Mouse (Mus musculus) adrenal gland, adult 8-10 months (tissue): ENCODE results near the gene Ugt1a7c. TPM values are rescaled to one million over a fixed set of nuclear protein-coding genes. Genes with fewer than 3 reads are reported as not detected.
"Not testable (repeated sequence)": the region's sequence is repeated elsewhere in the genome, so short reads cannot be mapped to it uniquely, and the experiment has no call there.

Experiments used
- DNase-seq: peaks from one replicate; pipeline ENCODE4 v3.0.0; 2022
- total RNA-seq, 4 experiments: library from RNA; stranded (reverse); gene quantifications; 2 replicates each; pipeline ENCODE4 v1.2.4; 2022

The Ugt1a7c gene
- total RNA-seq, 4 experiments from 2014 or later: 1.0 to 4.2 (median 3.2) TPM

DNA sequence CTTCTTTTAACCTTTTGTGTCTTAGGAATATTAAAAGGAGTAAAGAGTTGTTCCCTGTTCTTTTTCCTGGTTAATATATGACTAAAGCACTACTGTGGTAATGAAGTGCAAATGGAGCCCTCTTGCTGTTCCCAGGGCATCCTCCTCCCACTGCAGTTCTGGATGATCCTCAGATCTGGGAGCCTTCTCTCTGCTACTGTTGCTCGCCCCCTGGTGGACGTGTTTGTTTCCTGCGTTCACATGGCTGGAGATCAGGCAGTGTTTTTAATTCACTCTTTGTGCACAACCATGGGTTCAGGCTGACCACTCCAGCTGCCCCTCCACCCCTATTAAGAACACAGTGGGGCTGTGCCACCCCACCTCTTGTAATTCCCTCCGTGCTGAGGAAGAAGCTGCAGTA, 25.7 kb downstream of the Ugt1a7c start:
- DNase-seq: not testable (repeated sequence)

DNA sequence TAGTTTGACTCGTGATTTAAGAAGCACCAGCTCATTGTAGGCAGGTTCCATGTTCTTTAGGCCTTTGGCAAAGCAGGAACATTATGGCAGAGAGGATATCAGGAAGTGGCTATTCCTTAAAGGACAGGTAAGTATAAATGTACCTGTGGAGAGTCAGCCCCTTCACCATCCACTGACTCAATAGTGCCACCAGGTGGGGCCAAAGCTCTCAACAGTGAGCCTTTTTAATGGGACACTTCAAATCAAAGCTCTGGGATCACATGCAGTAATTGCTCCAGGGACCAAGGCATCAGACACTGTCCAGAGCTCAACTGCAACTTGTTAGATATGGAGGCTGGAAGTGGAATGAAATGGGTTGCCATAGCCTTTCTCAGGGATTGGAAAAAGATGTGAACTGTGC, 26.7 kb downstream of the Ugt1a7c start:
- DNase-seq: not testable (repeated sequence)

DNA sequence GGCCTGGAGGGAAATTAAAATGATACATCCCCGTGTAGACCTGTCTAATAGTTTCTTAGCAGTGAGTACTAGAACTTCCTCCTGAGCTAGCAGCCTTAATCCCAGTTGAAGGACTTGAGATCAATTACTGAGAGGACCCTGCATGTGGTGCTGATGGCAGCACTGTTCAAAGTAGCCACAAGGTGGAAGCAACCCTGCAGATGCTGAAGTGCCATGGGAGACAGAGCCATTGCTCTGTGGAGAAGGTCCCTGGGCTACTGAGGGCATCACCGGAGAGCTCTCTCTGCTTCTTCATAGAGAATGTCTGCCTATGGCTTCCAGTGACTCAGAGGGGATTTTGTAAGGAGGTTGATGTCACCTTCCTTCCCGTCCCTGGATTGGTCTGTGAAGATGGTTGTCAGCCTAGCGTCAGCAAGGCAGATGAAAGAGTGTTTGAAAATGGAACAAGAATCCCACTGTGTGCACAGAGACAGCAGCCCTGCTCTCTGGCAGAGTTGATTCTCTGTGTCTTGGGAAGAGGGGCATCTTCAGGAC, 31.0 kb downstream of the Ugt1a7c start:
- not testable (repeated sequence) for DNase-seq

DNA sequence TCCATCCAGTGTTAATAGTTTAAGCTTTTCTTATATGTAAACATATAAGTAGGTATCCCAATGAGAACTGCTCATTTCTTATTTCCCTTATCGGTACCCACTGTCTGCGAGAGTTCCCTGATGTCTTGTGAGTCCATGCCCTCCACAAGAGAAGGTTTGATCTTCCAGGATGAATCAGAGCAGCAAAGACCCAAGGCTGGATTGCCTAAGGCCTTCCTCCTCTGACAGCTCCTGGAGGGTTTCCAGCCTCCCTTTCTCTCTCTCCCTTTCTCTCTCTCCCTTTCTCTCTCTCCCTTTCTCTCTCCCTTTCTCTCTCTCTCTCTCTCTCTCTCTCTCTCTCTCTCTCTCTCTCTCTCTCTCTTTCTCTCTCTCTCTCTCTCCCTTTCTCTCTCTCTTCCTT, 34.2 kb downstream of the Ugt1a7c start:
- peak; percentile 31 for DNase-seq

DNA sequence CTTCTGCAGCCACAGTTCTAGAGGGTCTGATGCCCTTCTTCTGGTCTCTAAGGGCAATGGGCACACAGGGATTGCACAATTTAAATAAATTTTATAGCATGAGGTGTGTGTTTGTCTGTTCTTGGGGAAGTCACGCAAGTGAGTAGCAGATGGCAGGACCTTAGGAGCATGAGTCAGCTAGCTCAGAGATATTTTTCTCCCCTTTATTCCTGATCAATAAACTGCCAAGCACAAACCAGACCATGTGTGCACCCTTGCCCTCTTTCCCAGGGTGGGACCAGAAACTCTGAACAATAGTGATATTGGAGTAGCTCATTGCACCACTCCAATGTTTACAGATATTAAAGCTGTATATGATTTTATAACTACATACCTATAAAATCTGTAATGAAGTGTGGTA, 35.4 kb downstream of the Ugt1a7c start:
- not testable (repeated sequence) for DNase-seq

DNA sequence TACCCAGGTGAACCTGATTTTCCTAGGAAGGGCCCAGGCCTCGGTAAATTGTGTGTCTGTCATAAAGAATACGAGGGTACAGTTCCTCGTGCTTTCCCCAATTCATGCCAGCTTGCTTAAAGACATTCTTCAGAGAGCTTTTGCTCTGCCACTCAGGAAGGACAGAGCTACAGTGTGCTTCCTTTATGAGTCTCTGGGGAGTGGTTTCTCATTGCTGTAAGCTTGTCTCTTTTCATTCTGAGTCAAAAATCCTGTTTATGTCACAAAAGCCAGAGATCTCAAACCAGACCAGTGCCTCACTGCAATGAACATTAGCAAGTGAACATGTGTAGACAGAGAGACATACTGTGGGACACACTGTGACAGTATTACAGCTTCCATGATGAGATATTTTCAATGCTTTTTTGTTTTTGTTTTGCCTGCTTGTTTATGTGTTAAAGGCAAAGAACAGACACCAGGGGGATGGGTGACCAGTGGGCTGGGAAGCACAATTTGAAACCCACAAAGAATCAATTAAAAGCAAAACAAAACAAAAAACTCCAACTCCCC, 39.1 kb downstream of the Ugt1a7c start:
- no peak for DNase-seq

DNA sequence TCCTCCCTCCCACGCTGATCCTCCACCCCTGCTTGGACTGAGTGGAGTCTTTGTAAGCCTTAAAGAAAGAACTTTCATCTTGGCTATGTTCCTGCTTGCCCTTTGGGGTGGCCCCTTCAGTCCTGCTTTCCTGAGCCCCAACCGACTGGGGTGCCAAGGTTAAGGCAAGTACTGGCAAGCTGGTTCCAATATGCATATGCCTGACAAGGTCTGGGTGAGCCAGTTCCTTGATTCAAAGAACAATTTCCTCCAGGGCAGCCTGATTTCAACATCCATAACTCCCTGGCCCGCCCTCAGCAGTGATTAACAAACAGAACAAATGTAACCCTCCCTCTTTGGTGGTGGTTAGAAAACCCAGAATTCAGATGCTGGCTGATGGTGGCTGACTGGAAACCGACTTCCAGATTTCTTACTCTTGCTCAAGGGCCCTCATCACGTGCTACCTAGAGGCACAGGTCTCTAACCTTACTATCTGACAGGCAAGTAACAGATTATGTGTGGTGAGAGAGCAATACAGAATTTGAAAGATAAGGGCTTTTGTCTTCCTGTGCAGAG, 39.7 kb downstream of the Ugt1a7c start, which contains the start of gene Ugt1a6a:
Gene Ugt1a6a (plus strand): TSS at position 353 of the 555 bp plus-strand sequence.
- peak; percentile 29 for DNase-seq

DNA sequence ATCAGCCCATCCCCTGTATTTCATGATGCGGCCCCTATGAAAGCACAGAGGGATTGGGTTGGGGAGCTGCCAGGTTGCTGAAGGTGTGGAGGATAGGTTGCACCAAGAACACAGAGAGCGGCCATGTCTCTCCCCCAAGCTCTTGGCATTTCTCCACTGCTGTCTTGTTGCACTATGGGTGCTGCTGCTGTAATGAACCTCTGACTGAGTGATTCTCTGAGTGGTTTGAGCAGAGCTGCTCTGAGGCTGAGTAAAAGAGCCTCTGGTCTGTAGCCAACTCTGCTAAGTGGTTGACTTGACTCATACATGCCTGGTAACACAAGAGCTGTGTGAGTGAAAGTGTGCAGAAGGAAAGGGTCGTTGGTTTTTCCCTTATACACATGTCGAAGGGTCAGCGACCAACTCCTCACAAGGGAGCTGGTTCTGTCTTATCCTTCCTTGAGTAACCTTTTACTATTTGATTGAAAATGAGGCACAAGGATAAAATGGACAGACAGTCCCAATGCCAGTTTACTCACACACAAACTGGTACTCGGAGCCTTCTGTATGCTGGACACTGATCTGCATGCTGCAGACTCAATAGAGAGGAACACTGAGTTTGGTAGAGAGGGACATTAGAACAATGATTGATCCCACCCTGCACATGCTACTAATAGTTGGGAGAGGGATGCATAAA, 40.5 kb downstream of the Ugt1a7c start:
- DNase-seq: not testable (repeated sequence)

DNA sequence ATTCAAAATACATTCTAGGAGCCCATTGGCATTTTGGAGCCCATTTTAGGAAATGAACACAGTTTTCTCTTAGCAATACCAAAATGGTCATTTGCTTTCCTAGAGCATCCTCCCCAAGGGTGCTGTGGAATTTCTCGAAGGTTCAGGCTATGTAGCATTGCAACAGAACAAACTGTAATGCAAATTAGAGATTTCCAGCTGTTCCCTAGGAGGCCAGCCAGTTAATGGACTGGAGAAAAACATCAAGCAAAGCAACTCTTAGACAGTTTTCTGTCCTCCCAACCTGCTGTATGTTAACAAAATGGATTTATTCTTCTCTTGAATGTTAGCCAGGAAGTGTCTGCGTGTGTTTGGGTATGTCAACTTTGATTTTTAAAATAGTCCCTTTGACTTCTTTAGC, 41.8 kb downstream of the Ugt1a7c start:
- DNase-seq: no peak

DNA sequence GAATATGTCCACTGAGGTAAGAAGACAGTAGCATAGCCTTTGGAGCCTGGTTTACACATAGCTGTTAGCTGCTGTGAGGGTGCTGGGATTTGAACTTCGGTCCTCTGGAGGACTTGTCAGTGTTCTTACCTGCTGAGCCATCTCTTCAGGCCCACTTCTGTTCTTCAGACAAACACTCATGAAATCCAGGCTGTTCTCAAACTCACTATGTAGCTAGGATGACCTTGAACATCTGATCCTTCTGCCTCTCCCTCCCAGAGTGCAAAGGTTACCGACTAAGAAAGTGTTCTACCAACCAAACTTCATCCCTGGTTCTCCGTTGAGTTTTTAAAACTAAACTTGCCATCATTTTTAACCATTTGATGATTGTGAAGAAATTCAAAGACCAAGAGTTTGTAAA, 42.4 kb downstream of the Ugt1a7c start:
- DNase-seq: no peak

DNA sequence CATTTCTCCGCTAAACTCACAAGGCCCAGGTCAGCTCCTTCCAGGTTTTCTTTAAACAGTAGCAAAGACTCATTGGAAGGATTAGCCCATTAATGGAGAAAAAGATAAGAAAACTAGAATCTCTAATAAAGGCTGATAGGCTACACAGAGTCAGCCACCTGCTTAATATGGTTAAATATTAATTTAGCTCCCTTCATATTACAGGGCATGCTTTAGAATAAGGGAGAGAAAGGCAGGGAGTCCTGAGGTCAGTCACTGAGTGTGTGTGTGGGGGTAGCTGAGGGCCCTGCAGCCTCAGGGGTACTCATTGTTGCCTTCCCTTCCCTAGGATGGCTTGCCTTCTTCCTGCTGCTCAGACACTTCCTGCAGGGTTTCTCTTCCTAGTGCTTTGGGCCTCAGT, 43.3 kb downstream of the Ugt1a7c start:
- no peak for DNase-seq

DNA sequence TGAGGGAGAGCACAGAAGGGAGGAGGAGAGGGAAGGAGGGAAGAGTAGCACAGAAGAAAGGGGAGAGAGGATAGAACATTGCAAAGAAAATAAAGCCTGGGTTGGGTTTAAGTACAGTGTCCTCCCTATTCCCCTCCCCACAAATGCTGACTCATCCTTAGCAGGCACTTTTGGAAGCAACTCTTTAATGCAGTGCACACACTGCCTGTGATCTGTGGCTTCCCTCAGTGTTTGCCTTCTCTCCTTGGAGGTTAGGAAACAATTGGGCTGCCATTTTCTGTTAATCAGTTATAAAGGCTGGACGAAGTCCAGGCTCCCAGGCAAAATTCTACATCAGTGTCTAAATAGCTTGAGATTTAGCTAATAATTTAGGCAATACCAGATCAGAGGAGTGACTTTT, 45.6 kb downstream of the Ugt1a7c start:
- DNase-seq: not testable (repeated sequence)

DNA sequence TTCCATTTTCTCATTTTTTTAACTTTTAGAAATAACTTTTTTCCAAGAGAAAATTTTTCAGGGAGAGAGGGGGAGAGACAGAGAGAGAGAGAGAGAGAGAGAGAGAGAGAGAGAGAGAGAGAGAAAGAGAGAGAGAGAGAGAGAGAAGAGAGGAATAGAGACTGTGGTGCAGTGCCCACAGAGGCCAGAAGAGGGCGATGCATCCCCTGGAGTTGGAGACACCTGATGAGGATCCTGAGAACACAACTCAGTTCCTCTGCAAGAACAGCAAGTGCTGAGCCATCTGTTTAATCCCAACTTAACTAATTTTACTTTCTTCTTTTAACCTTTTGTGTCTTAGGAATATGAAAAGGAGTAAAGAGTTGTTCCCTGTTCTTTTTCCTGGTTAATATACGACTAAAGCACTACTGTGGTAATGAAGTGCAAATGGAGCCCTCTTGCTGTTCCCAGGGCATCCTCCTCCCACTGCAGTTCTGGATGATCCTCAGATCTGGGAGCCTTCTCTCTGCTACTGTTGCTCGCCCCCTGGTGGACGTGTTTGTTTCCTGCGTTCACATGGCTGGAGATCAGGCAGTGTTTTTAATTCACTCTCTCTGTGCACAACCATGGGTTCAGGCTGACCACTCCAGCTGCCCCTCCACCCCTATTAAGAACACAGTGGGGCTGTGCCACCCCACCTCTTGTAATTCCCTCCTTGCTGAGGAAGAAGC, 49.3 kb downstream of the Ugt1a7c start:
- DNase-seq: not testable (repeated sequence)

DNA sequence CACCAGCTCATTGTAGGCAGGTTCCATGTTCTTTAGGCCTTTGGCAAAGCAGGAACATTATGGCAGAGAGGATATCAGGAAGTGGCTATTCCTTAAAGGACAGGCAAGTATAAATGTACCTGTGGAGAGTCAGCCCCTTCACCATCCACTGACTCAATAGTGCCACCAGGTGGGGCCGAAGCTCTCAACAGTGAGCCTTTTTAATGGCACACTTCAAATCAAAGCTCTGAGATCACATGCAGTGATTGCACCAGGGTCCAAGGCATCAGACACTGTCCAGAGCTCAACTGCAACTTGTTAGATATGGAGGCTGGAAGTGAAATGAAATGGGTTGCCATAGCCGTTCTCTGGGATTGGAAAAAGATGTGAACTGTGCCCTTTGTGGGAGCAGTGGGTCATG, 50.4 kb downstream of the Ugt1a7c start:
- DNase-seq: not testable (repeated sequence)

DNA sequence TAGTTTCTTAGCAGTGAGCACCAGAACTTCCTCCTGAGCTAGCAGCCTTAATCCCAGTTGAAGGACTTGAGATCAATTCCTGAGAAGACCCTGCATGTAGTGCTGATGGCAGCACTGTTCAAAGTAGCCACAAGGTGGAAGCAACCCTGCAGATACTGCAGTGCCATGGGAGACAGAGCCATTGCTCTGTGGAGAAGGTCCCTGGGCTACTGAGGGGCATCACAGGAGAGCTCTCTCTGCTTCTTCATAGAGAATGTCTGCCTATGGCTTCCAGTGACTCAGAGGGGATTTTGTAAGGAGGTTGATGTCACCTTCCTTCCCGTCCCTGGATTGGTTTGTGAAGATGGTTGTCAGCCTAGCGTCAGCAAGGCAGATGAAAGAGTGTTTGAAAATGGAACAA, 55.3 kb downstream of the Ugt1a7c start:
- not testable (repeated sequence) for DNase-seq

DNA sequence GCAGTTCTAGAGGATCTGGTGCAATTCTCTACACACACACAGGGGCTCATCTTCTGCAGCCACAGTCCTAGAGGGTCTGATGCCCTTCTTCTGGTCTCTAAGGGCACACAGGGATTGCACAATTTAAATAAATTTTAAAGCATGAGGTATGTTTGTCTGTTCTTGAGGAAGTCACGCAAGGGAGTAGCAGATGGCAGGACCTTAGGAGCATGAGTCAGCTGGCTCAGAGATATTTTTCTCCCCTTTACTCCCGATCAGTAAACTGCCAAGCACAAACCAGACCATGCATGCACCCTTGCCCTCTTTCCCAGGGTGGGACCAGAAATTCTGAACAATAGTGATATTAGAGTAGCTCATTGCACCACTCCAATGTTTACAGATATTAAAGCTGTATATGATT, 63.6 kb downstream of the Ugt1a7c start:
- no peak for DNase-seq

DNA sequence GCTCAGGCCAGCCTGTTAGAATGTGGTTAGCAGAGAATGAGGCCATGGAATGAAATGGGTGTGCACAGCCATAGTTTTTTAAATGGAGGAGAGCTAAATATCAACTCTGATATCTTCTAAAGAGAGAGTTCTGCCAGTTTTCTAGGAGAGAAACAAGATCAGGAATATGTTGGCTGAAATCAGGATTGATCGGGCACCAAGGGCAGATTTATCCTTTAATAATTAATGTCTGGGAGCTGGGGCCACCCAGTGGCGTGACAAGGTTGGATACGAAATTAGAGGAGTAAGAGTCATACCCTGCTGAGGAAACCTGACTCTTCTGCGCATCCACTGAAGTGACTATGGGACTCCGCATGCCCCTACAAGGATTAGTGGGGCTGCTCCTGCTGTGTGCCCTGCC, 70.8 kb downstream of the Ugt1a7c start, which contains the start of gene Ugt1a5:
Gene Ugt1a5 (plus strand): TSS at position 302 of the 400 bp plus-strand sequence.
- no peak for DNase-seq

DNA sequence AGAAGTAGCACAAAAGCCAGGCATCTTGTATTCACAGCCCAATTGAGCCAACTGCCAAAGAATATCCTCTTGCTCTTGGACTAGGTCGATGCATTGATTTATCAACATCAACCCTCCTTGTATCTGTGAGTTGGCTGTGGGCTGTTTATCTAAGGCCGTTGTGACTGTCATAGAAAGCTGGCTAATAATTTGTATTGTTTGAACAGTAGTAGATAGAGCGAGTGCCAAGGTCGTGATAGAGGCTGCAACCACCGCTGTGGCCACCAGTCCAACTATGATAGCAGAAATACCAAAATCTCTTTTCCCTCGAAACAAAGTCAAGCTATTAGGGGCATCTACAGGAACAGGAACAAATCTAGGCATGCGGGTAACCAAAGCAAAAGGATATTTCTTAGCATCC, 77.3 kb downstream of the Ugt1a7c start:
- not testable (repeated sequence) for DNase-seq

DNA sequence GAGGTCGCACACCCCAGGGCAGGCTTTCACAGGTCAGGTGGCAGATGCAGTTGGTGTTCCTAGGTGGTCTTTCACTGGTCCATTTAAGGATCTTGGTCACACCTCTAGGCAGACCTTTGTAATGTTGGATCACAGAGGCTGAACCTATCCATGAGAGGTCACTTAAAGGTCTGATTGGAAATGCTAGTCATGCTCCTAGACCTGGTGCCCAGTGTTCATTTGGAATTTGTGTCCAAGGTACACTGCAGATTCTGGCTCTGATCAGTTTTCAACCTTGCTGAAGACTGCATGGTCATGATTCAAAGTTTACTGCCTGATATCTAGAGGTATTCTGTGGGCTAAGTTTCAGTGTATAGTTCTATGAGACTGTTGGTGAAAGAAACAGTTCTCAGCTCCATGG, 84.8 kb downstream of the Ugt1a7c start:
- DNase-seq: no peak

DNA sequence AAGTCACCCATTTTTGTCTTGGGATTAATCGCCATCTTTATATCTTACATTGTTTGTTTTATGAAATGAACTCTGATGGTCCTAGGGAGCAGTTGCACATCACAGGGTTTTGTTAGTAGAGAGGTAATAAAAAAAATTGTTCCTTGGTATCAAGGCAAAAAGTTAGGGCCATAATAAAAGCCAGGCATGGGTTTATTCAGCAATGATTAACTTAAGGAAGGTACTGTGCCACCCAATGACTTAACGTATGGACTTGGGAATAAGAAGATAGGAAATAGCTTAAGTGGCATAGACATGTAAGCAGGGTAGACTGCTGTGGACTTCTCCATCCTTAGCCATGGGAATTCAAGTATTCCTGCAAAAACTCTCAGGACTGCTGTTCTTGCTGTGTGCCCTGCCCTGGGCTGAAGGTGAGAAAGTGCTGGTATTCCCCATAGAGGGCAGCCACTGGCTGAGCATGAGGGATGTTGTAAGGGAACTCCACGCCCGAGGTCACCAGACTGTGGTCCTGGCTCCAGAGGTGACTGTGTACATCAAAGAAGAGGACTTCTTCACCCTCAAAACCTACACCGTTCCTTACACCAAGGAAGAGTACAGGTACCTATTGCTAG, 91.6 kb downstream of the Ugt1a7c start:
- no peak for DNase-seq

DNA sequence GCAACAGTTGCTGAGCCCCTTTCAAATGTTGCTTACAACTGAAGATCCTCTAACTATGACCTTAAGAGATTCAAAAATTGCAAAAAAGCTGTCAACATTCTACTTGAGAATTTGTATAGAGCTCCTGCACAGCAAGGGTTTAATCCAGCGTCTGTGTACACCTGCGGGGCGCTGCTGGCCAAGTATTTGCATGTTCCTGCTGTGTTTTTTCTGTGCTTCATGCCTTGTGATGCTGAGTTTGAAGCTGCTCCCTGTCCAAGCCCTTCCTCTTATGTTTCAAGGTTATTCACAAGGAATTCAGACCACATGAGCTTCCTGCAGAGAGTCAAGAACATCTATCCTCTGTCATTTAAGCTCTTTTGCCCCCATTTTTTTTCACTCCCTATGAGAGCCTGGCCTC, 97.3 kb downstream of the Ugt1a7c start:
- no peak for DNase-seq

DNA sequence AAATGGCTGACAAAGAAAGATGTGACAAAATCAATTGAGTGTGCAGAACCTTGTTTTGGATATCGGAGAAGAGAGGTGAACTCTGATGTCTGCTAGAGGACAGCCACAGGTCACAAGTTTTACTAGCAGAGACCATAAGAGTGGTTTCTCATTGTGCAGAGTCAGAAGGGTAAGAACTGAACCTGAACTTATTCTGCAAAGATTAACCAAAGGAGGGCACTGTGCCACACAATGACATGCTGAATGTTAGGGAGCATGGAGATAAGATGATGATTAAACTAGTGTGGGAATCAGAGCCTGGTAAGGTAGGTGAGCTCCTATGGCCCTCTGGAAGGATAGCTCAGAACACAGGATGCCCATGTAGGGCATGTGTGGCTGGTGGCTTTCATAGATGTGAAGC, 100.8 kb downstream of the Ugt1a7c start:
- DNase-seq: no peak

DNA sequence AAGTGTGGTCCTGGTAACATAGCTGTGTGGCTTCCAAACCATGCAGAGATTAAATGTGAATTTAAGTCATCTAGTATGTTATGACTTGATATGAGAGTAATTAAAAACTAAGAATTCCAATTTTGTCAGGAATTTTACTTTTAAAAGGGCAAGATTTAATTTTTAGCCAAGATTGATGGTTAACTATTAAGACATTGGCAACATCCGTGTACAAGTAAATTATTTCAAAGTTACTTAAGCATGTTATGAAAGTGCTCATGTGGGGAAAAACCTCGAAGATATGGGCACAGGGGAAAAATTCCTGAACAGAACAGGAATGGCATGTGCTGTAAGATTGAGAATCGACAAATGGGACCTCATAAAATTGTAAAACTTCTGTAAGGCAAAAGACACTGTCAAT, 102.6 kb downstream of the Ugt1a7c start:
- DNase-seq: no peak
